Comparison of ENCODE assay signal across 9 mouse cellular contexts in genomic region chr9:108692226-108693041, GRCm38 (mm10). TPM values are rescaled to one million over a fixed set of nuclear protein-coding genes. Genes with fewer than 3 reads are reported as not detected.
DNase-seq lines count a peak whose midpoint lies in the region; ATAC-seq and TF ChIP-seq lines count a peak whose summit lies in the region.
"Had no signal": no experiment of that assay in that cellular context is flagged by ENCODE, and none has a peak within 500 bp of the region (broad histone marks: within the 10 kb centered on the region; RNA-seq: fewer than 3 reads in every experiment).

No protein-coding gene starts in this region.

- under 1% methylated on average over 89 of the region's 92 CpGs for WGBS in embryonic facial prominence, embryonic 13.5 days
- WGBS in heart, adult 2 months: under 1% methylated on average over 92 of the region's 92 CpGs
- WGBS in limb, embryonic 15.5 days: under 1% methylated on average over 91 of the region's 92 CpGs
- under 1% methylated on average over 84 of the region's 92 CpGs for WGBS in midbrain, embryonic 16.5 days
- WGBS in spleen, adult 2 months: under 1% methylated on average over 86 of the region's 92 CpGs

- H3K27ac ChIP-seq in embryonic facial prominence, embryonic 13.5 days: peak overlapping the region; percentile 28
- H3K27ac ChIP-seq in heart, adult 2 months: peak overlapping the region; percentile 66
- H3K27ac ChIP-seq in limb, embryonic 15.5 days: peak overlapping the region; percentile 80
- H3K27ac ChIP-seq in midbrain, embryonic 16.5 days (ENCODE audit: low read length): peak overlapping the region; percentile 90
- H3K27ac ChIP-seq in spleen, adult 2 months (ENCODE audit: insufficient read depth, low read length): no peak overlapping the region

- peak; percentile 39 for TF ChIP-seq CTCF in heart, adult 2 months (IDR thresholded peaks at IDR 0.05)
- TF ChIP-seq CTCF in spleen, adult 2 months (IDR thresholded peaks at IDR 0.05; ENCODE audit: extremely low read depth, insufficient read depth, insufficient read length, insufficient replicate concordance): no peak

- TF ChIP-seq EP300 in heart, adult 2 months (IDR thresholded peaks at IDR 0.05; ENCODE audit: insufficient read depth, low read depth, low read length): no peak

- H3K4me3 ChIP-seq in embryonic facial prominence, embryonic 13.5 days: peak overlapping the region; percentile 81
- H3K4me3 ChIP-seq in heart, adult 2 months: peak overlapping the region; percentile 93
- H3K4me3 ChIP-seq in limb, embryonic 15.5 days: peak overlapping the region; percentile 86
- H3K4me3 ChIP-seq in midbrain, embryonic 16.5 days (ENCODE audit: low read depth, low read length): peak overlapping the region; percentile 92
- H3K4me3 ChIP-seq in spleen, adult 2 months (ENCODE audit: extremely low read depth, insufficient read depth, insufficient read length): peak overlapping the region; percentile 86

- peak; percentile 78 for DNase-seq in 3134 (ENCODE audit: extremely low read depth, insufficient read length, low spot score)
- peak; percentile 70 for DNase-seq in adrenal gland, postnatal 36 days
- peak; percentile 67 to 77 for DNase-seq in heart, adult 2 months
- peak; percentile 41 to 54 for DNase-seq in kidney, adult 8-10 months
- DNase-seq in spleen, adult 2 months (ENCODE audit: low read depth in 1 of 2, low spot score in 2 of 2): peak in 1 of 2 experiments; percentile 22

- peak overlapping the region; percentile 90 for H3K4me2 ChIP-seq in embryonic facial prominence, embryonic 13.5 days
- peak overlapping the region; percentile 95 for H3K4me2 ChIP-seq in limb, embryonic 15.5 days
- H3K4me2 ChIP-seq in midbrain, embryonic 16.5 days (ENCODE audit: low read length): peak overlapping the region; percentile 92

- H3K9me3 ChIP-seq in embryonic facial prominence, embryonic 13.5 days: no peaks in the 10 kb centered on the region
- H3K9me3 ChIP-seq in limb, embryonic 15.5 days: no peaks in the 10 kb centered on the region
- no peaks in the 10 kb centered on the region for H3K9me3 ChIP-seq in midbrain, embryonic 16.5 days (replicated peaks; ENCODE audit: control insufficient read depth, low read length, poor library complexity, severe bottlenecking)

- H3K27me3 ChIP-seq in embryonic facial prominence, embryonic 13.5 days: no peaks in the 10 kb centered on the region
- H3K27me3 ChIP-seq in heart, adult 2 months (ENCODE audit: control insufficient read depth, insufficient read depth, low read length): no peaks in the 10 kb centered on the region
- no peaks in the 10 kb centered on the region for H3K27me3 ChIP-seq in limb, embryonic 15.5 days
- H3K27me3 ChIP-seq in midbrain, embryonic 16.5 days (ENCODE audit: control insufficient read depth, insufficient read depth, low read depth, low read length): no peaks in the 10 kb centered on the region
- H3K27me3 ChIP-seq in spleen, adult 2 months (ENCODE audit: control insufficient read depth, insufficient read depth, low read length): peaks cover 7% of the 10 kb centered on the region

- no peaks in the 10 kb centered on the region for H3K36me3 ChIP-seq in embryonic facial prominence, embryonic 13.5 days
- H3K36me3 ChIP-seq in heart, adult 2 months (ENCODE audit: control insufficient read depth, insufficient read depth, low read length): peaks cover 2% of the 10 kb centered on the region; the same call in 1 of the 2 replicates
- H3K36me3 ChIP-seq in limb, embryonic 15.5 days: 0 out of 2 replicates have a peak, but pooled peaks cover 8% of the 10 kb centered on the region
- no peaks in the 10 kb centered on the region for H3K36me3 ChIP-seq in midbrain, embryonic 16.5 days (ENCODE audit: control insufficient read depth, insufficient read depth, low read length)
- H3K36me3 ChIP-seq in spleen, adult 2 months (ENCODE audit: control insufficient read depth, insufficient read depth, low read length): no peaks in the 10 kb centered on the region
- H3K36me3 ChIP-seq: G1E had no signal

- peaks cover 18% of the 10 kb centered on the region for H3K4me1 ChIP-seq in embryonic facial prominence, embryonic 13.5 days
- peaks cover 5% of the 10 kb centered on the region; the same call in 1 of the 2 replicates for H3K4me1 ChIP-seq in heart, adult 2 months (ENCODE audit: control insufficient read depth, insufficient read depth, low read length)
- peaks cover 25% of the 10 kb centered on the region for H3K4me1 ChIP-seq in limb, embryonic 15.5 days
- peaks cover 40% of the 10 kb centered on the region for H3K4me1 ChIP-seq in midbrain, embryonic 16.5 days (ENCODE audit: control insufficient read depth, insufficient read depth, low read length)
- no peaks in the 10 kb centered on the region for H3K4me1 ChIP-seq in spleen, adult 2 months (ENCODE audit: control insufficient read depth, insufficient read depth, insufficient read length)

- H3K79me2 ChIP-seq in heart, adult 2 months (replicated peaks; ENCODE audit: control insufficient read depth, insufficient read depth, low read length): no peaks in the 10 kb centered on the region; the same call in 1 of the 2 replicates

- H3K9ac ChIP-seq in embryonic facial prominence, embryonic 13.5 days: peak overlapping the region; percentile 88
- peak overlapping the region; percentile 93 for H3K9ac ChIP-seq in heart, adult 2 months (ENCODE audit: low read depth, low read length)
- peak overlapping the region; percentile 82 for H3K9ac ChIP-seq in limb, embryonic 15.5 days
- H3K9ac ChIP-seq in midbrain, embryonic 16.5 days (ENCODE audit: low read depth, low read length): peak overlapping the region; percentile 88

- peak; percentile 53; the same call in 1 of the 2 replicates for ATAC-seq in embryonic facial prominence, embryonic 13.5 days (ENCODE audit: insufficient number of reproducible peaks, insufficient read depth, low FRiP score, low TSS enrichment, low read depth)
- peak; percentile 62 for ATAC-seq in limb, embryonic 15.5 days (ENCODE audit: insufficient number of reproducible peaks, low FRiP score, low TSS enrichment, low read depth)
- ATAC-seq in midbrain, embryonic 16.5 days: peak; percentile 78

- TF ChIP-seq POLR2A in heart, adult 2 months (IDR thresholded peaks at IDR 0.05; ENCODE audit: insufficient read depth, low read depth, low read length): no peak
- TF ChIP-seq POLR2A in spleen, adult 2 months (IDR thresholded peaks at IDR 0.05; ENCODE audit: low read depth, low read length): no peak

- intact Hi-C loops in heart, adult 2 months (cut with DNase I): loop anchor here (5.0 kb wide), 1 partner anchor 45 kb away; the partner anchor contains the start of gene Arih2

RNA-seq across cellular contexts. Expression of gene Prkar2a, which starts 3.3 kb away (rescaled TPM):
- total RNA-seq in adrenal gland, postnatal 36 days (2021): 10 to 100 TPM; 28.9 to 34.9 TPM
- polyA plus RNA-seq in embryonic facial prominence, embryonic 13.5 days (2015; fragmentation: Nextera tagmentation; extraction: Ambion mirVana): 25.6 and 27.9 TPM in 2 replicates
- 10 to 100 TPM; 78.8 to 82.8 TPM for total RNA-seq in heart, adult 2 months (2021)
- polyA plus RNA-seq in heart, adult 2 months (2012; rRNA removed): 22.9 and 42.6 TPM in 2 replicates
- 24.2 and 28.2 TPM in 2 replicates for polyA plus RNA-seq in limb, embryonic 15.5 days (2015; fragmentation: Nextera tagmentation; extraction: Ambion mirVana)
- polyA plus RNA-seq in midbrain, embryonic 16.5 days (2015; fragmentation: Nextera tagmentation; extraction: Ambion mirVana): 57.3 and 69.1 TPM in 2 replicates
- polyA plus RNA-seq in spleen, adult 2 months (2012; rRNA removed): 3.9 and 4.8 TPM in 2 replicates
- polyA plus RNA-seq: G1E had no signal

RNA-seq across cellular contexts. Expression of gene Slc25a20, which starts 30.5 kb away (rescaled TPM):
- total RNA-seq in adrenal gland, postnatal 36 days (2021): 100 to 1,000 TPM; 112 to 140 TPM
- 47.1 and 48.4 TPM in 2 replicates for polyA plus RNA-seq in embryonic facial prominence, embryonic 13.5 days (2015; fragmentation: Nextera tagmentation; extraction: Ambion mirVana)
- 100 to 1,000 TPM; 190 to 203 TPM for total RNA-seq in heart, adult 2 months (2021)
- polyA plus RNA-seq in heart, adult 2 months (2012; rRNA removed): 122 and 169 TPM in 2 replicates
- 37.1 and 38.3 TPM in 2 replicates for polyA plus RNA-seq in limb, embryonic 15.5 days (2015; fragmentation: Nextera tagmentation; extraction: Ambion mirVana)
- 44.9 and 45.2 TPM in 2 replicates for polyA plus RNA-seq in midbrain, embryonic 16.5 days (2015; fragmentation: Nextera tagmentation; extraction: Ambion mirVana)
- polyA plus RNA-seq in spleen, adult 2 months (2012; rRNA removed): 8.4 and 10.7 TPM in 2 replicates

RNA-seq across cellular contexts. Expression of gene Arih2, which starts 43.2 kb away (rescaled TPM):
- 10 to 100 TPM; 62.2 to 65.6 TPM for total RNA-seq in adrenal gland, postnatal 36 days (2021)
- 51.9 and 53.7 TPM in 2 replicates for polyA plus RNA-seq in embryonic facial prominence, embryonic 13.5 days (2015; fragmentation: Nextera tagmentation; extraction: Ambion mirVana)
- 10 to 100 TPM; 42.5 to 45.5 TPM for total RNA-seq in heart, adult 2 months (2021)
- 25.9 and 40.5 TPM in 2 replicates for polyA plus RNA-seq in heart, adult 2 months (2012; rRNA removed)
- 43.8 and 44.4 TPM in 2 replicates for polyA plus RNA-seq in limb, embryonic 15.5 days (2015; fragmentation: Nextera tagmentation; extraction: Ambion mirVana)
- polyA plus RNA-seq in midbrain, embryonic 16.5 days (2015; fragmentation: Nextera tagmentation; extraction: Ambion mirVana): 48.8 and 50.4 TPM in 2 replicates
- polyA plus RNA-seq in spleen, adult 2 months (2012; rRNA removed): 28.4 and 28.8 TPM in 2 replicates
